Comparison of ENCODE assay signal across 8 mouse cellular contexts in the genomic region with DNA sequence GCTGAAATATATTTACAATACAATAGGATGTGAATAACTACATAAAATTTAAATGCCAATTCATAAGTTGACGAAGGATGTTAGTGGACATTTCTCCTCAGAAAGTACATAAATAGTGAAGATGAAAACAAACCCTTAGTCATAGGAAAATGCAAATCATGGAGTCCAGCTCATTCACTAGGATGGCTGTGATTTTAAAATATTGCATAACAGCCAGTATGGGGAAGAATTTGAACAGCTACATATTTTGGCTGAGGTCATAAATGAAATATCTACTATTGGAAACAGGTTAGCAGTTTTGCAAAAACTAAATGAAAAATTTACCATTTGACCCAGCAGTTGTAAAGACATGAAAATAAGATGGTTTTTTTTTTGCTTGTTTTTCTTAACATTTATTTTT. TPM values are rescaled to one million over a fixed set of nuclear protein-coding genes. Genes with fewer than 3 reads are reported as not detected.
DNase-seq lines count a peak whose midpoint lies in the region; ATAC-seq and TF ChIP-seq lines count a peak whose summit lies in the region.

No protein-coding gene starts in this region.

- H3K4me2 ChIP-seq in embryonic facial prominence, embryonic 12.5 days (replicated peaks) = peak overlapping the region; percentile 53
- peak overlapping the region; percentile 61 for H3K4me2 ChIP-seq in intestine, embryonic 16.5 days (ENCODE audit: low read depth, low read length)
- H3K4me2 ChIP-seq in neural tube, embryonic 13.5 days = peak overlapping the region; percentile 54

- H3K4me3 ChIP-seq in layer of hippocampus, adult 2 months = peak overlapping the region; percentile 81
- peak overlapping the region; percentile 61 for H3K4me3 ChIP-seq in embryonic facial prominence, embryonic 12.5 days
- peak overlapping the region; percentile 61 for H3K4me3 ChIP-seq in intestine, embryonic 16.5 days (ENCODE audit: low read length)
- H3K4me3 ChIP-seq in neural tube, embryonic 13.5 days = peak overlapping the region; percentile 51

- H3K27ac ChIP-seq in layer of hippocampus, adult 2 months = peak overlapping the region; percentile 94
- H3K27ac ChIP-seq in embryonic facial prominence, embryonic 12.5 days = no peak overlapping the region
- no peak overlapping the region for H3K27ac ChIP-seq in intestine, embryonic 16.5 days (ENCODE audit: low read length)
- H3K27ac ChIP-seq in neural tube, embryonic 13.5 days (replicated peaks) = peak overlapping the region; percentile 77; the same call in 1 of the 2 replicates

- no peak for DNase-seq in layer of hippocampus, adult 2 months (ENCODE audit: low spot score in 2 of 2)
- no peak for DNase-seq in layer of hippocampus, adult 9-11 months
- DNase-seq in layer of hippocampus, postnatal 10 days (ENCODE audit: low spot score in 2 of 2) = no peak
- no peak for DNase-seq in T-cell, adult 2 months (ENCODE audit: low spot score)

- no peak for ATAC-seq in embryonic facial prominence, embryonic 12.5 days (ENCODE audit: insufficient number of reproducible peaks, insufficient read depth, low FRiP score, low TSS enrichment)
- ATAC-seq in intestine, embryonic 16.5 days = no peak
- ATAC-seq in neural tube, embryonic 13.5 days (ENCODE audit: low read depth) = no peak
- no peak for ATAC-seq in inflammation-experienced regulatory T-cells, adult 6 months

- TF ChIP-seq CTCF in layer of hippocampus, adult 2 months (conservative IDR thresholded peaks at IDR 0.05) = no peak

- H3K27me3 ChIP-seq in embryonic facial prominence, embryonic 12.5 days = no peaks in the 10 kb centered on the region
- H3K27me3 ChIP-seq in intestine, embryonic 16.5 days (replicated peaks; ENCODE audit: control insufficient read depth, insufficient read depth, low read length) = no peaks in the 10 kb centered on the region
- no peaks in the 10 kb centered on the region for H3K27me3 ChIP-seq in neural tube, embryonic 13.5 days

- H3K9ac ChIP-seq in embryonic facial prominence, embryonic 12.5 days = no peak overlapping the region; the same call in 1 of the 2 replicates
- no peak overlapping the region for H3K9ac ChIP-seq in intestine, embryonic 16.5 days (ENCODE audit: low read depth, low read length)
- peak overlapping the region; percentile 73 for H3K9ac ChIP-seq in neural tube, embryonic 13.5 days

- H3K4me1 ChIP-seq in embryonic facial prominence, embryonic 12.5 days = no peaks in the 10 kb centered on the region
- no peaks in the 10 kb centered on the region for H3K4me1 ChIP-seq in intestine, embryonic 16.5 days (ENCODE audit: control insufficient read depth, insufficient read depth, low read length)
- H3K4me1 ChIP-seq in neural tube, embryonic 13.5 days (replicated peaks) = peaks cover 7% of the 10 kb centered on the region; the same call in 1 of the 2 replicates

- no peaks in the 10 kb centered on the region for H3K36me3 ChIP-seq in embryonic facial prominence, embryonic 12.5 days
- H3K36me3 ChIP-seq in intestine, embryonic 16.5 days (ENCODE audit: control insufficient read depth, insufficient read depth, low read length) = no peaks in the 10 kb centered on the region
- H3K36me3 ChIP-seq in neural tube, embryonic 13.5 days = no peaks in the 10 kb centered on the region

- H3K9me3 ChIP-seq in embryonic facial prominence, embryonic 12.5 days = no peaks in the 10 kb centered on the region; the same call in 1 of the 2 replicates
- H3K9me3 ChIP-seq in intestine, embryonic 16.5 days (ENCODE audit: control insufficient read depth, low read length) = no peaks in the 10 kb centered on the region
- peaks cover 8% of the 10 kb centered on the region; the same call in 1 of the 2 replicates for H3K9me3 ChIP-seq in neural tube, embryonic 13.5 days

- 49% methylated on average over 1 of the region's 1 CpGs for WGBS in embryonic facial prominence, embryonic 12.5 days
- WGBS in intestine, embryonic 16.5 days = 33% methylated on average over 1 of the region's 1 CpGs
- 29% methylated on average over 1 of the region's 1 CpGs for WGBS in neural tube, embryonic 13.5 days

RNA-seq across cellular contexts. Expression of gene Lrif1, which starts 0.6 kb away (rescaled TPM):
- total RNA-seq in layer of hippocampus, adult 2 months (2021) = 10 to 100 TPM; 19.7 to 23.3 TPM
- polyA plus RNA-seq in embryonic facial prominence, embryonic 12.5 days (2016; fragmentation: Nextera tagmentation; extraction: Ambion mirVana) = 14.8 and 18.2 TPM in 2 replicates
- 10.9 and 12.9 TPM in 2 replicates for polyA plus RNA-seq in intestine, embryonic 16.5 days (2015; fragmentation: Nextera tagmentation; extraction: Ambion mirVana)
- polyA plus RNA-seq in neural tube, embryonic 13.5 days (2015; fragmentation: Nextera tagmentation; extraction: Ambion mirVana) = 16.6 and 18.3 TPM in 2 replicates
- total RNA-seq in layer of hippocampus, postnatal 10 days (2021) = 10 to 100 TPM; 20.5 to 21.3 TPM
- polyA plus RNA-seq in inflammation-experienced regulatory T-cells, adult 6 months (2017; shearing (Covaris generic)) = 10 to 100 TPM; 58.1 to 84.2 (median 73.0) TPM

Comparison
In these comparisons a context has a peak if more than half of its experiments do, and no peak if none do; other contexts are left out.
1. H3K27ac ChIP-seq: peak in layer of hippocampus, adult 2 months (single experiment) and neural tube, embryonic 13.5 days (single experiment); none in embryonic facial prominence, embryonic 12.5 days (single experiment) and intestine, embryonic 16.5 days (single experiment).
2. Peak in every context shown above with its lines, with median percentiles within 50 percentile points of each other: H3K4me3 ChIP-seq and H3K4me2 ChIP-seq.